ENCODE assay signal across 23 mouse cellular contexts in the genomic region with DNA sequence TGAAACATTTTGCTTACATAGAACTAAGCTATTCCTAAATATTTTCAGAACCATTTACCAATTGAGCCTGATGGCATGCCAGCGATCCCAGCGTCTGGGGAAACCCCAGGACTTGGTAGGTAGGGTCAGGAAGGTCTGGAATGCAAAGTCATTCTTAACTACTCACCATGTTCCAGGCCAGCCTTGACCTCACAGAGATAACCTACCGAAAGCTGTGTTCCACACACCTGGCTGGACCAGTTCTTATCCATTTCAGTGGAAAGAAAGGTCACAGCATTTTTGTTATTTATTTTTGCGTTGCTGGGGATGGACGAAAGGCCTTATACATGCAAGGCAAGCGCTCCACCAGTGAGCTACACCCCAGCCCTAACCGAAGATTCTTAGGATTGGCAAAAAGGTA.
"Had no signal": no experiment of that assay in that cellular context is flagged by ENCODE, and none has a peak within 500 bp of the region (broad histone marks: within the 10 kb centered on the region; RNA-seq: fewer than 3 reads in every experiment).

No protein-coding gene starts in this region.

- H3K4me1 ChIP-seq: hindbrain, embryonic 12.5 days; hindbrain, embryonic 15.5 days had no signal

- H3K4me2 ChIP-seq: heart, embryonic 12.5 days; hindbrain, embryonic 12.5 days; hindbrain, embryonic 15.5 days; kidney, embryonic 15.5 days; limb, embryonic 12.5 days; liver, embryonic 11.5 days had no signal

- H3K9ac ChIP-seq: heart, embryonic 12.5 days; hindbrain, embryonic 12.5 days; hindbrain, embryonic 15.5 days; kidney, embryonic 15.5 days; limb, embryonic 12.5 days had no signal

- H3K27ac ChIP-seq: gastrocnemius, adult 2 months; heart, embryonic 10.5 days; hindbrain, embryonic 10.5 days; hindbrain, embryonic 12.5 days; hindbrain, embryonic 15.5 days; hindbrain, postnatal 0 days; kidney, embryonic 15.5 days; kidney, postnatal 0 days; left cerebral cortex, adult 2 months; limb, embryonic 10.5 days; limb, embryonic 12.5 days had no signal

- DNase-seq: gastrocnemius, adult 2 months; gastrocnemius, postnatal 10 days; gastrocnemius, postnatal 25 days; heart, adult 18-20 months; heart, postnatal 10 days; heart, postnatal 4 days; kidney, adult 11 months; kidney, adult 8-10 months; kidney, postnatal 14 days; kidney, postnatal 36 days had no signal

- H3K4me3 ChIP-seq: gastrocnemius, adult 2 months; heart, embryonic 10.5 days; heart, embryonic 12.5 days; hindbrain, embryonic 10.5 days; hindbrain, embryonic 12.5 days; hindbrain, embryonic 15.5 days; kidney, embryonic 15.5 days; left cerebral cortex, adult 2 months; limb, embryonic 10.5 days; limb, embryonic 12.5 days had no signal

- H3K9me3 ChIP-seq: heart, embryonic 10.5 days; heart, embryonic 12.5 days; hindbrain, embryonic 10.5 days; hindbrain, embryonic 12.5 days; hindbrain, embryonic 15.5 days; kidney, embryonic 15.5 days; limb, embryonic 10.5 days; limb, embryonic 12.5 days had no signal

- H3K27me3 ChIP-seq: heart, embryonic 12.5 days; hindbrain, embryonic 12.5 days; hindbrain, embryonic 15.5 days; kidney, embryonic 15.5 days; limb, embryonic 12.5 days had no signal

- H3K36me3 ChIP-seq: heart, embryonic 12.5 days; hindbrain, embryonic 10.5 days; hindbrain, embryonic 12.5 days; hindbrain, embryonic 15.5 days; kidney, embryonic 15.5 days had no signal

- ATAC-seq: hindbrain, postnatal 0 days; intestine, embryonic 16.5 days had no signal
